In genomic region chr1:36596114-36596513, GRCm38 (mm10) we compare ENCODE assay signal across 8 mouse cellular contexts. TPM values are rescaled to one million over a fixed set of nuclear protein-coding genes. Genes with fewer than 3 reads are reported as not detected.
DNase-seq lines count a peak whose midpoint lies in the region; ATAC-seq and TF ChIP-seq lines count a peak whose summit lies in the region.

No protein-coding gene starts in this region.

- H3K4me1 ChIP-seq in forebrain, embryonic 10.5 days: peaks cover 34% of the 10 kb centered on the region
- 0 out of 2 replicates have a peak, but pooled peaks cover 3% of the 10 kb centered on the region for H3K4me1 ChIP-seq in kidney, adult 2 months (ENCODE audit: control insufficient read depth, insufficient read depth, low read length)
- H3K4me1 ChIP-seq in lung, embryonic 15.5 days: peaks cover 28% of the 10 kb centered on the region

- peak; percentile 80 for ATAC-seq in lung, embryonic 15.5 days (ENCODE audit: borderline replicate concordance, extremely low read depth, low FRiP score, low TSS enrichment)

- no peak overlapping the region for H3K9ac ChIP-seq in lung, embryonic 15.5 days

- H3K4me3 ChIP-seq in forebrain, embryonic 10.5 days: no peak overlapping the region
- no peak overlapping the region for H3K4me3 ChIP-seq in kidney, adult 2 months (ENCODE audit: insufficient read depth, low read depth, low read length)
- no peak overlapping the region for H3K4me3 ChIP-seq in lung, embryonic 15.5 days

- H3K4me2 ChIP-seq in lung, embryonic 15.5 days: 0 out of 2 replicates have a peak overlapping the region, but pooled peaks have one; percentile 0

- H3K36me3 ChIP-seq in forebrain, embryonic 10.5 days (replicated peaks): no peaks in the 10 kb centered on the region
- H3K36me3 ChIP-seq in kidney, adult 2 months (ENCODE audit: control insufficient read depth, insufficient read depth, low read length): no peaks in the 10 kb centered on the region
- no peaks in the 10 kb centered on the region for H3K36me3 ChIP-seq in lung, embryonic 15.5 days

- no peaks in the 10 kb centered on the region for H3K9me3 ChIP-seq in forebrain, embryonic 10.5 days
- no peaks in the 10 kb centered on the region for H3K9me3 ChIP-seq in lung, embryonic 15.5 days

- no peak for TF ChIP-seq POLR2A in kidney, adult 2 months (IDR thresholded peaks at IDR 0.05; ENCODE audit: low read depth, low read length)

- no peak for TF ChIP-seq CTCF in kidney, adult 2 months (conservative IDR thresholded peaks at IDR 0.05; ENCODE audit: insufficient read depth, insufficient read length, low read depth, low read length)

- no peaks in the 10 kb centered on the region for H3K27me3 ChIP-seq in forebrain, embryonic 10.5 days (ENCODE audit: poor library complexity, severe bottlenecking)
- no peaks in the 10 kb centered on the region for H3K27me3 ChIP-seq in kidney, adult 2 months (replicated peaks; ENCODE audit: control insufficient read depth, insufficient read depth, low read length)
- no peaks in the 10 kb centered on the region for H3K27me3 ChIP-seq in lung, embryonic 15.5 days

- DNase-seq in 3134 (ENCODE audit: extremely low read depth, insufficient read length, low spot score): peak; percentile 40
- DNase-seq in Muller cell, postnatal 12 days (ENCODE audit: inconsistent ontology term): peak; percentile 88
- DNase-seq in forebrain, embryonic 10.5 days (ENCODE audit: extremely low spot score, low spot score): peak; percentile 37
- peak; percentile 83 for DNase-seq in kidney, adult 2 months
- peak; percentile 85 for DNase-seq in retina, postnatal 1 day
- DNase-seq in thymus, postnatal 4 days: no peak
- no peak for DNase-seq in left cerebral cortex, adult 8-10 months (ENCODE audit: low spot score in 2 of 2)

- WGBS in forebrain, embryonic 10.5 days: 13% methylated on average over 4 of the region's 4 CpGs
- 42% methylated on average over 4 of the region's 4 CpGs for WGBS in kidney, adult 2 months
- WGBS in lung, embryonic 15.5 days: 19% methylated on average over 4 of the region's 4 CpGs

- H3K27ac ChIP-seq in forebrain, embryonic 10.5 days: peak overlapping the region; percentile 62; the same call in 1 of the 2 replicates
- no peak overlapping the region for H3K27ac ChIP-seq in kidney, adult 2 months (ENCODE audit: insufficient read depth, low read depth, low read length)
- peak overlapping the region; percentile 75 for H3K27ac ChIP-seq in lung, embryonic 15.5 days

RNA-seq across cellular contexts. Expression of gene Sema4c, which starts 38.0 kb away (rescaled TPM):
- 20.1 and 21.7 TPM in 2 replicates for polyA plus RNA-seq in forebrain, embryonic 10.5 days (2016; fragmentation: Nextera tagmentation; extraction: Ambion mirVana)
- polyA plus RNA-seq in kidney, adult 2 months (2012; rRNA removed): 8.0 and 9.1 TPM in 2 replicates
- 19.3 and 19.9 TPM in 2 replicates for polyA plus RNA-seq in lung, embryonic 15.5 days (2015; fragmentation: Nextera tagmentation; extraction: Ambion mirVana)
- 10 to 100 TPM; 16.1 to 23.4 (median 19.2) TPM for total RNA-seq in left cerebral cortex, adult 8-10 months (2022)

RNA-seq across cellular contexts. Expression of gene Ankrd39, which starts 48.9 kb away (rescaled TPM):
- polyA plus RNA-seq in forebrain, embryonic 10.5 days (2016; fragmentation: Nextera tagmentation; extraction: Ambion mirVana): 17.9 and 22.2 TPM in 2 replicates
- polyA plus RNA-seq in kidney, adult 2 months (2012; rRNA removed): 16.8 and 22.6 TPM in 2 replicates
- polyA plus RNA-seq in lung, embryonic 15.5 days (2015; fragmentation: Nextera tagmentation; extraction: Ambion mirVana): 20.3 and 26.0 TPM in 2 replicates
- total RNA-seq in left cerebral cortex, adult 8-10 months (2022): 10 to 100 TPM; 13.1 to 17.0 (median 14.9) TPM

RNA-seq across cellular contexts. Expression of gene Gm42417, which starts 56.9 kb away (rescaled TPM):
- polyA plus RNA-seq in forebrain, embryonic 10.5 days (2016; fragmentation: Nextera tagmentation; extraction: Ambion mirVana): not detected in 2 replicates
- not detected in 2 replicates for polyA plus RNA-seq in kidney, adult 2 months (2012; rRNA removed)
- polyA plus RNA-seq in lung, embryonic 15.5 days (2015; fragmentation: Nextera tagmentation; extraction: Ambion mirVana): 0.25 TPM in 1 of 2 replicates, not detected in the other
- total RNA-seq in left cerebral cortex, adult 8-10 months (2022): not detected

RNA-seq across cellular contexts. Expression of gene Ankrd23, which starts 59.4 kb away (rescaled TPM):
- polyA plus RNA-seq in forebrain, embryonic 10.5 days (2016; fragmentation: Nextera tagmentation; extraction: Ambion mirVana): 15.3 and 16.5 TPM in 2 replicates
- 11.8 and 37.9 TPM in 2 replicates for polyA plus RNA-seq in kidney, adult 2 months (2012; rRNA removed)
- polyA plus RNA-seq in lung, embryonic 15.5 days (2015; fragmentation: Nextera tagmentation; extraction: Ambion mirVana): 12.4 and 15.9 TPM in 2 replicates
- 1 to 10 TPM; 3.9 to 6.0 (median 5.0) TPM for total RNA-seq in left cerebral cortex, adult 8-10 months (2022)

Comparison
In these comparisons a context has a peak if more than half of its experiments do, and no peak if none do; other contexts are left out.
1. DNase-seq: peak in 3134 (single experiment), Muller cell, postnatal 12 days (single experiment), forebrain, embryonic 10.5 days (single experiment), kidney, adult 2 months (single experiment) and retina, postnatal 1 day (single experiment); none in thymus, postnatal 4 days (single experiment) and left cerebral cortex, adult 8-10 months (0 of 2).